Comparison of ENCODE assay signal across 30 mouse cellular contexts in genomic region chr3:89491559-89491958, GRCm38 (mm10). TPM values are rescaled to one million over a fixed set of nuclear protein-coding genes. Genes with fewer than 3 reads are reported as not detected.
A peak's percentile ranks its signal among the peaks of the same experiment; 100 is the strongest.
DNase-seq lines count a peak whose midpoint lies in the region; ATAC-seq and TF ChIP-seq lines count a peak whose summit lies in the region.
"Had no signal": no experiment of that assay in that cellular context is flagged by ENCODE, and none has a peak within 500 bp of the region (broad histone marks: within the 10 kb centered on the region; RNA-seq: fewer than 3 reads in every experiment).

No protein-coding gene starts in this region.

- no peak overlapping the region for H3K4me2 ChIP-seq in heart, embryonic 15.5 days
- H3K4me2 ChIP-seq in kidney, postnatal 0 days (ENCODE audit: low read length), result no peak overlapping the region
- H3K4me2 ChIP-seq: embryonic facial prominence, embryonic 12.5 days; embryonic facial prominence, embryonic 15.5 days; heart, embryonic 13.5 days; hindbrain, embryonic 13.5 days; intestine, embryonic 15.5 days had no signal

- H3K9ac ChIP-seq in heart, embryonic 15.5 days, result no peak overlapping the region
- no peak overlapping the region for H3K9ac ChIP-seq in kidney, postnatal 0 days (ENCODE audit: low read depth, low read length)
- H3K9ac ChIP-seq: embryonic facial prominence, embryonic 12.5 days; embryonic facial prominence, embryonic 15.5 days; forebrain, postnatal 0 days; heart, embryonic 13.5 days; hindbrain, embryonic 13.5 days; intestine, embryonic 15.5 days had no signal

- H3K9me3 ChIP-seq in heart, embryonic 15.5 days (replicated peaks), result no peaks in the 10 kb centered on the region
- no peaks in the 10 kb centered on the region for H3K9me3 ChIP-seq in kidney, postnatal 0 days (replicated peaks; ENCODE audit: low read length)
- H3K9me3 ChIP-seq: embryonic facial prominence, embryonic 12.5 days; embryonic facial prominence, embryonic 15.5 days; heart, embryonic 10.5 days; heart, embryonic 13.5 days; hindbrain, embryonic 13.5 days; intestine, embryonic 15.5 days had no signal

- no peak for DNase-seq in heart, adult 11 months
- no peak for DNase-seq in kidney, postnatal 0 days (ENCODE audit: low spot score)
- no peak for DNase-seq in kidney, postnatal 25 days
- DNase-seq in induced T-regulatory cell, adult 2 months (ENCODE audit: low read depth), result peak; percentile 49
- DNase-seq in retina, postnatal 1 day, result no peak
- no peak for DNase-seq in adrenal gland, adult 2 months
- DNase-seq: adrenal gland, adult 8-10 months; adrenal gland, postnatal 36 days; cerebellum, adult 11 months; cerebellum, adult 2 months; cerebellum, adult 9-11 months; cerebellum, postnatal 25 days; forebrain, postnatal 0 days; gastrocnemius, postnatal 25 days; heart, adult 2 months; kidney, adult 11 months had no signal

- ATAC-seq in heart, embryonic 15.5 days (replicated peaks; ENCODE audit: insufficient number of reproducible peaks, insufficient read depth, low FRiP score, low read depth), result 0 out of 2 replicates have a peak, but pooled peaks have one; percentile 31
- ATAC-seq in kidney, postnatal 0 days (replicated peaks; ENCODE audit: low FRiP score, low read depth), result no peak
- ATAC-seq in CD4-positive, CD25-positive, alpha-beta regulatory T cell, adult 4 months, result peak; percentile 64
- ATAC-seq: forebrain, embryonic 14.5 days; forebrain, postnatal 0 days; hindbrain, embryonic 16.5 days; intestine, embryonic 15.5 days; Patski had no signal

- no peaks in the 10 kb centered on the region for H3K36me3 ChIP-seq in heart, embryonic 15.5 days
- H3K36me3 ChIP-seq in kidney, postnatal 0 days (ENCODE audit: insufficient read depth, low read length), result no peaks in the 10 kb centered on the region
- H3K36me3 ChIP-seq: embryonic facial prominence, embryonic 12.5 days; embryonic facial prominence, embryonic 15.5 days; G1E; heart, embryonic 10.5 days; heart, embryonic 13.5 days; hindbrain, embryonic 13.5 days; intestine, embryonic 15.5 days had no signal

- no peaks in the 10 kb centered on the region for H3K27me3 ChIP-seq in heart, embryonic 15.5 days
- no peaks in the 10 kb centered on the region; the same call in 1 of the 2 replicates for H3K27me3 ChIP-seq in kidney, postnatal 0 days (ENCODE audit: insufficient read depth, low read length)
- H3K27me3 ChIP-seq: embryonic facial prominence, embryonic 12.5 days; embryonic facial prominence, embryonic 15.5 days; intestine, embryonic 15.5 days had no signal

- peaks cover 14% of the 10 kb centered on the region for H3K4me1 ChIP-seq in heart, embryonic 15.5 days (replicated peaks)
- 0 out of 2 replicates have a peak, but pooled peaks cover 5% of the 10 kb centered on the region for H3K4me1 ChIP-seq in kidney, postnatal 0 days (replicated peaks; ENCODE audit: insufficient read depth, low read length)
- H3K4me1 ChIP-seq: intestine, embryonic 15.5 days had no signal

- H3K27ac ChIP-seq in heart, embryonic 15.5 days, result no peak overlapping the region
- 0 out of 2 replicates have a peak overlapping the region, but pooled peaks have one; percentile 34 for H3K27ac ChIP-seq in kidney, postnatal 0 days
- H3K27ac ChIP-seq: embryonic facial prominence, embryonic 12.5 days; embryonic facial prominence, embryonic 15.5 days; heart, adult 2 months; heart, embryonic 13.5 days; hindbrain, embryonic 13.5 days; intestine, embryonic 15.5 days had no signal

- no peak for TF ChIP-seq CTCF in kidney, postnatal 0 days (IDR thresholded peaks at IDR 0.05; ENCODE audit: low read depth)

- no peak overlapping the region for H3K4me3 ChIP-seq in heart, embryonic 15.5 days
- no peak overlapping the region for H3K4me3 ChIP-seq in kidney, postnatal 0 days (replicated peaks; ENCODE audit: low read depth, low read length)
- H3K4me3 ChIP-seq: embryonic facial prominence, embryonic 12.5 days; embryonic facial prominence, embryonic 15.5 days; heart, adult 2 months; heart, embryonic 10.5 days; heart, embryonic 13.5 days; hindbrain, embryonic 13.5 days; intestine, embryonic 15.5 days had no signal

- WGBS in heart, embryonic 15.5 days, result 78% methylated on average over 5 of the region's 5 CpGs
- 69% methylated on average over 5 of the region's 5 CpGs for WGBS in kidney, postnatal 0 days

RNA-seq across cellular contexts. Expression of gene Kcnn3, which starts 28.4 kb away (rescaled TPM):
- 2.6 and 4.7 TPM in 2 replicates for polyA plus RNA-seq in heart, embryonic 15.5 days (2015; fragmentation: Nextera tagmentation; extraction: Ambion mirVana)
- polyA plus RNA-seq in kidney, postnatal 0 days (2015; fragmentation: Nextera tagmentation; extraction: Ambion mirVana), result 1.4 and 1.6 TPM in 2 replicates
- not detected for polyA plus RNA-seq in CD4-positive, CD25-positive, alpha-beta regulatory T cell, adult 4 months (2017; shearing (Covaris generic))
- 1 to 10 TPM; 3.1 to 5.2 TPM for total RNA-seq in adrenal gland, adult 2 months (2021)
- 1.7 and 2.0 TPM in 2 replicates for polyA plus RNA-seq in adrenal gland, adult 2 months (2012; rRNA removed)
- total RNA-seq: common myeloid progenitor, adult 5-6 weeks; hematopoietic stem cell, adult 5-6 weeks had no signal
- polyA plus RNA-seq: G1E had no signal

RNA-seq across cellular contexts. Expression of gene Pmvk, which starts 37.2 kb away (rescaled TPM):
- 47.2 and 52.1 TPM in 2 replicates for polyA plus RNA-seq in heart, embryonic 15.5 days (2015; fragmentation: Nextera tagmentation; extraction: Ambion mirVana)
- 52.7 and 54.5 TPM in 2 replicates for polyA plus RNA-seq in kidney, postnatal 0 days (2015; fragmentation: Nextera tagmentation; extraction: Ambion mirVana)
- polyA plus RNA-seq in CD4-positive, CD25-positive, alpha-beta regulatory T cell, adult 4 months (2017; shearing (Covaris generic)), result 10 to 100 TPM; 29.8 to 46.0 TPM
- total RNA-seq in adrenal gland, adult 2 months (2021), result 10 to 100 TPM; 13.9 to 27.7 TPM
- 19.4 and 21.5 TPM in 2 replicates for polyA plus RNA-seq in adrenal gland, adult 2 months (2012; rRNA removed)

RNA-seq across cellular contexts. Expression of gene Pbxip1, which starts 55.1 kb away (rescaled TPM):
- polyA plus RNA-seq in heart, embryonic 15.5 days (2015; fragmentation: Nextera tagmentation; extraction: Ambion mirVana), result 62.4 and 64.7 TPM in 2 replicates
- polyA plus RNA-seq in kidney, postnatal 0 days (2015; fragmentation: Nextera tagmentation; extraction: Ambion mirVana), result 65.2 and 67.1 TPM in 2 replicates
- polyA plus RNA-seq in CD4-positive, CD25-positive, alpha-beta regulatory T cell, adult 4 months (2017; shearing (Covaris generic)), result 10 to 100 TPM; 41.4 to 52.4 TPM
- total RNA-seq in adrenal gland, adult 2 months (2021), result 10 to 100 TPM; 38.4 to 70.0 TPM
- polyA plus RNA-seq in adrenal gland, adult 2 months (2012; rRNA removed), result 37.5 and 43.3 TPM in 2 replicates
